Mouse (Mus musculus): ENCODE data around the gene Rab40b. TPM values are rescaled to one million over a fixed set of nuclear protein-coding genes. Genes with fewer than 3 reads are reported as not detected.

The Rab40b gene
- total RNA-seq, 1 experiment = not detected

DNA sequence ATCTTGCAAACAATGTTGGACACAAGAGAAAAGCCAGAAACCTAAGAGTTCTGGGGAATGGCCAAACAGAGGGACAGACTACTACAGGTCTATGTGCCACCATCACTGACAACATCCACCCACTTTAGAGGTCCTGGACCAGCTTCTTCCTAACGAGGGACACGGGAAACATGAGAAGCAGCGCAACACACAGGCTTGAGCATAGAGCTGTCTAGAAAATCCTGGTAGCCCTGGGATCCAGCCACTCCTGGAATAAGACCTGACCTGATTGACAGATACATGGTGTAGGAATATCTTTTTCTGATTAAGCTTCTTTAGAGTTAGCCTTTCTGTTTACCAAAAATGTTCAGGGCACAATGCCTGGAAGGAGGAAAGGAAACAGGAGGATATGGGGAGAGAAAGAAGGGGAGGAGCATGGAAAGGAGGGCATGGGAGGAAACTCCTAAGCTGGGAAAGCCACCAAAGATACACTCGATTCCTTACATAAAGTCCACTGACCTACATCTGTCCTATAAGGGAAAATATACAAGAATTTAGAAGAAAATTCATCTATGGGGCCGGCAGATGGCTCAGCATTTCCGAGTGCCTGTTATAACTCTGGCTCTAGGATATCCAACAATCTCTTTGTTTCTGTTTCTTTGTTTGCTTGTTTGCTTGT is 17.6 kb downstream of the Rab40b start:
- Histone ChIP-seq H3K27ac (ENCODE audit: insufficient read depth, low read depth, low read length, poor library complexity, severe bottlenecking) (no peak overlapping the region), H3K9ac (ENCODE audit: insufficient read depth, low read depth, low read length, poor library complexity, severe bottlenecking) (no peak overlapping the region), H3K4me1 (ENCODE audit: control insufficient read depth in 2 of 2, insufficient read depth in 2 of 2, low read length in 2 of 2, poor library complexity in 1 of 2) (no peaks in the 10 kb centered on the region), H3K36me3 (ENCODE audit: control insufficient read depth, insufficient read depth, low read length, poor library complexity, severe bottlenecking) (no peaks in the 10 kb centered on the region), H3K9me3 (ENCODE audit: control insufficient read depth, insufficient read depth, low read depth, low read length) (no peaks in the 10 kb centered on the region), H3K4me3 (ENCODE audit: insufficient read depth in 1 of 2, low read depth in 1 of 2, low read length in 2 of 2, poor library complexity in 1 of 2, severe bottlenecking in 1 of 2) (no peak overlapping the region)
- in situ Hi-C loops (cut with MboI; ENCODE audit: low sequenced_read_pairs in 2 of 2, unreplicated experiment in 2 of 2) = no loop called here
- no peak for DNase-seq (ENCODE audit: low read depth, low spot score)
- TF ChIP-seq MAFK (IDR thresholded peaks at IDR 0.05; ENCODE audit: insufficient read depth, low read depth, low read length) (no peak), ZC3H11A (IDR thresholded peaks at IDR 0.05; ENCODE audit: borderline replicate concordance, low read depth, low read length) (no peak), CHD2 (IDR thresholded peaks at IDR 0.05; ENCODE audit: low read depth, low read length) (no peak), HCFC1 (IDR thresholded peaks at IDR 0.05; ENCODE audit: borderline replicate concordance, insufficient read depth, low read length) (no peak), ZNF384 (IDR thresholded peaks at IDR 0.05; ENCODE audit: low read depth, low read length) (no peak)

DNA sequence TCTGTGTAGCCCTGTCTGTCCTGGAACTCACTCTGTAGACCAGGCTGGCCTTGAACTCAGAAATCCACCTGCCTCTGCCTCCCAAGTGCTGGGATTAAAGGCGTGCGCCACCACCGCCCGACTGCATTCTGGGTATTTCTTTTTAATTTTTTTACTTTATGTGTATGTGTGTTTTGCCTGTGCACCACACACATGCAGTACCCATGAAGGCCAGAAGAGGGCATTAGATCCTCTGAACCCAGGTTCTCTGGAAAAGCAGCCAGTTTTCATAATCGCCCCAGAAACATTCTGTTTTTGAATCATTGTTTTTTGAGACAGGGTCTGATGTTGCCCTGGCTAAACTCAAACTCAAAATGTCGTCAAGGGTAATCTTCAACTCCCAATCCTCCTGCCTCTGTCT is 18.4 kb downstream of the Rab40b start:
- Histone ChIP-seq H3K36me3 (ENCODE audit: control insufficient read depth, insufficient read depth, low read length, poor library complexity, severe bottlenecking) (no peaks in the 10 kb centered on the region), H3K4me3 (ENCODE audit: insufficient read depth in 1 of 2, low read depth in 1 of 2, low read length in 2 of 2, poor library complexity in 1 of 2, severe bottlenecking in 1 of 2) (no peak overlapping the region), H3K9ac (ENCODE audit: insufficient read depth, low read depth, low read length, poor library complexity, severe bottlenecking) (no peak overlapping the region), H3K27ac (ENCODE audit: insufficient read depth, low read depth, low read length, poor library complexity, severe bottlenecking) (no peak overlapping the region), H3K9me3 (ENCODE audit: control insufficient read depth, insufficient read depth, low read depth, low read length) (no peaks in the 10 kb centered on the region), H3K4me1 (ENCODE audit: control insufficient read depth in 2 of 2, insufficient read depth in 2 of 2, low read length in 2 of 2, poor library complexity in 1 of 2) (no peaks in the 10 kb centered on the region)
- TF ChIP-seq ZNF384 (IDR thresholded peaks at IDR 0.05; ENCODE audit: low read depth, low read length) = peak; percentile 82; the same call in 1 of the 2 replicates
- no peak for TF ChIP-seq HCFC1 (IDR thresholded peaks at IDR 0.05; ENCODE audit: borderline replicate concordance, insufficient read depth, low read length)
- in situ Hi-C loops (cut with MboI; ENCODE audit: low sequenced_read_pairs in 2 of 2, unreplicated experiment in 2 of 2) = no loop called here
- DNase-seq (ENCODE audit: low read depth, low spot score) = no peak

DNA sequence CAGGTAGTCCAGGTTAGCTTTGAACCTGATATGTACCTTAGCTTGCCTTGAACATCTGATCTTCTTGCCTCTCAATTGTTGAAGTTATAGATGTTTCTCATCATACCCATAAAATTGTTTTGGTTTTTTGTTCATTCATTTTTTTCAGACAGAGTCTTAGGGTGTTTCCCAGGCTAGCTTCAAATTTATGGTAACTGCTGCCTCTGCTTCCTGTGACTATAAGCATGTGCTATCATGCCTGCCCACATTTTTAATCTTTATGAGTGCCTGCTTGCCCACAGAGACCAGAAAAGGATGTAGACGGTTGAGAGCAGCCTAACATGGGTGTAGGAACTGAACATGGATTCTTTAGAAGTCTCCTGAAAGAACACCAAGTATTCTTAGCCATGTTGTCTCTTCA is 19.3 kb downstream of the Rab40b start:
- no peak for DNase-seq (ENCODE audit: low read depth, low spot score)
- no peaks in the 10 kb centered on the region for H3K4me1 ChIP-seq (ENCODE audit: control insufficient read depth in 2 of 2, insufficient read depth in 2 of 2, low read length in 2 of 2, poor library complexity in 1 of 2)
- no peaks in the 10 kb centered on the region for H3K9me3 ChIP-seq (ENCODE audit: control insufficient read depth, insufficient read depth, low read depth, low read length)
- no peak overlapping the region for H3K4me3 ChIP-seq (ENCODE audit: insufficient read depth in 1 of 2, low read depth in 1 of 2, low read length in 2 of 2, poor library complexity in 1 of 2, severe bottlenecking in 1 of 2)
- H3K27ac ChIP-seq (ENCODE audit: insufficient read depth, low read depth, low read length, poor library complexity, severe bottlenecking) = no peak overlapping the region
- in situ Hi-C loops (cut with MboI; ENCODE audit: low sequenced_read_pairs in 2 of 2, unreplicated experiment in 2 of 2) = no loop called here
- no peaks in the 10 kb centered on the region for H3K36me3 ChIP-seq (ENCODE audit: control insufficient read depth, insufficient read depth, low read length, poor library complexity, severe bottlenecking)
- no peak overlapping the region for H3K9ac ChIP-seq (ENCODE audit: insufficient read depth, low read depth, low read length, poor library complexity, severe bottlenecking)
- TF ChIP-seq ZC3H11A (IDR thresholded peaks at IDR 0.05; ENCODE audit: borderline replicate concordance, low read depth, low read length) = no peak
- TF ChIP-seq HCFC1 (IDR thresholded peaks at IDR 0.05; ENCODE audit: borderline replicate concordance, insufficient read depth, low read length) = no peak
- no peak for TF ChIP-seq ZNF384 (IDR thresholded peaks at IDR 0.05; ENCODE audit: low read depth, low read length)
- TF ChIP-seq CHD2 (IDR thresholded peaks at IDR 0.05; ENCODE audit: low read depth, low read length) = no peak
- TF ChIP-seq MAFK (IDR thresholded peaks at IDR 0.05; ENCODE audit: insufficient read depth, low read depth, low read length) = no peak

DNA sequence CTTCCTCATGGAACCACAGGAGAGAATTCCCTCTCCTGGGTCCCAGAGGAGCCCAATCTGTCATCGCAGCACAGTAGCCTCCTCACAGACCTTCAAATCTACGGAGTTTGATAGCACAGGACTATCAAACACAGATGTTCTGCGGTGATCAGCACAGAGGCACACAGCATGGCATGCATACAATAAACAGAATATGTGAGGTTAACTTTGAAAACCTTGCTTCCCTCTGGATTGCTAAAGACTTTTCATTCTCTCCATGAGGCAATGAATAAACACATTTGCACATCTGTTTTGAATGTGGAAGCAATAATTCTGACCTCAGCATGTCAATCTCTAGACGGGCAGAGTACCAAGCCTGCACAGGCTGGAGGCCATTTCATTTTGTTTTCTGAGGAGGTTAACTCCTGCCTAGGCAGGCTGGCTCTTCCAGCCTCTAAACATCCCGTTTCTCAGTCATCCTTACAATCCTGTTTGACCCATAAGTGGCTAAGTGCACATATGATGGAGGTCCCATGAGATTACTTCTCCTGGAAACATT is 20.8 kb downstream of the Rab40b start:
- H3K4me3 ChIP-seq (ENCODE audit: insufficient read depth in 1 of 2, low read depth in 1 of 2, low read length in 2 of 2, poor library complexity in 1 of 2, severe bottlenecking in 1 of 2) = no peak overlapping the region
- no peaks in the 10 kb centered on the region for H3K4me1 ChIP-seq (ENCODE audit: control insufficient read depth in 2 of 2, insufficient read depth in 2 of 2, low read length in 2 of 2, poor library complexity in 1 of 2)
- no peaks in the 10 kb centered on the region for H3K9me3 ChIP-seq (ENCODE audit: control insufficient read depth, insufficient read depth, low read depth, low read length)
- H3K36me3 ChIP-seq (ENCODE audit: control insufficient read depth, insufficient read depth, low read length, poor library complexity, severe bottlenecking) = no peaks in the 10 kb centered on the region
- DNase-seq (ENCODE audit: low read depth, low spot score) = no peak
- no peak for TF ChIP-seq MAFK (IDR thresholded peaks at IDR 0.05; ENCODE audit: insufficient read depth, low read depth, low read length)
- no peak for TF ChIP-seq HCFC1 (IDR thresholded peaks at IDR 0.05; ENCODE audit: borderline replicate concordance, insufficient read depth, low read length)
- H3K9ac ChIP-seq (ENCODE audit: insufficient read depth, low read depth, low read length, poor library complexity, severe bottlenecking) = no peak overlapping the region
- in situ Hi-C loops (cut with MboI; ENCODE audit: low sequenced_read_pairs in 2 of 2, unreplicated experiment in 2 of 2) = no loop called here
- H3K27ac ChIP-seq (ENCODE audit: insufficient read depth, low read depth, low read length, poor library complexity, severe bottlenecking) = no peak overlapping the region

DNA sequence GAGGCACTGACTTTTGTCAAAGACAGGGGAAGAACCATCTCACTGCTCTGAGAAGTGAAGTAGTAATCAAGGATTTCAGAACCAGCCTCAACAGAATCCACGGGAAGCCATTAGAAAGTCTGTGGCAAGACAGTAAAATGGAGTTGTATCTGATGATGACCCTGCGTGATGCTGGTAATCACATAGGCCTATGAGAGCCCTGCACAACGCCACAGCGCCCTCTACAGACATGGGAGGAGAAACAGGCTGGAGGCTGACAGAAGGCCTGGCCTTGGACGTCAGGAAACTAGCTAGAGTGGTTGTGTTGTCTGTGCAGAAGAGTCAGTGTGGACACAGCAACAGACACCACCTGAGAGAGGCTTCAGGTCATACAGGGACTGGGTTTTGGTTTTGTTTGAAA is 25.8 kb downstream of the Rab40b start:
- in situ Hi-C loops (cut with MboI; ENCODE audit: low sequenced_read_pairs in 2 of 2, unreplicated experiment in 2 of 2) = no loop called here
- Histone ChIP-seq H3K9me3 (ENCODE audit: control insufficient read depth, insufficient read depth, low read depth, low read length) (no peaks in the 10 kb centered on the region), H3K4me1 (ENCODE audit: control insufficient read depth in 2 of 2, insufficient read depth in 2 of 2, low read length in 2 of 2, poor library complexity in 1 of 2) (no peaks in the 10 kb centered on the region), H3K9ac (ENCODE audit: insufficient read depth, low read depth, low read length, poor library complexity, severe bottlenecking) (no peak overlapping the region), H3K4me3 (ENCODE audit: insufficient read depth in 1 of 2, low read depth in 1 of 2, low read length in 2 of 2, poor library complexity in 1 of 2, severe bottlenecking in 1 of 2) (no peak overlapping the region), H3K27ac (ENCODE audit: insufficient read depth, low read depth, low read length, poor library complexity, severe bottlenecking) (no peak overlapping the region), H3K36me3 (ENCODE audit: control insufficient read depth, insufficient read depth, low read length, poor library complexity, severe bottlenecking) (no peaks in the 10 kb centered on the region)
- no peak for TF ChIP-seq CHD2 (IDR thresholded peaks at IDR 0.05; ENCODE audit: low read depth, low read length)
- no peak for TF ChIP-seq MAFK (IDR thresholded peaks at IDR 0.05; ENCODE audit: insufficient read depth, low read depth, low read length)
- TF ChIP-seq HCFC1 (IDR thresholded peaks at IDR 0.05; ENCODE audit: borderline replicate concordance, insufficient read depth, low read length) = no peak
- no peak for TF ChIP-seq ZC3H11A (IDR thresholded peaks at IDR 0.05; ENCODE audit: borderline replicate concordance, low read depth, low read length)
- no peak for TF ChIP-seq ZNF384 (IDR thresholded peaks at IDR 0.05; ENCODE audit: low read depth, low read length)
- DNase-seq (ENCODE audit: low read depth, low spot score) = no peak

Data from ES-E14 (cell line).